Mouse (Mus musculus) erythroid progenitor cell, adult 5-6 weeks (primary cell): ENCODE data around the gene Ephb3. TPM values are rescaled to one million over a fixed set of nuclear protein-coding genes. Genes with fewer than 3 reads are reported as not detected.
"Not testable (repeated sequence)": the region's sequence is repeated elsewhere in the genome, so short reads cannot be mapped to it uniquely, and the experiment has no call there.

Experiments
- ATAC-seq: replicated peaks from 2 replicates; pipeline ENCODE4 v1.8.0; 2016; ENCODE audit warnings: moderate number of reproducible peaks, mild to moderate bottlenecking, moderate TSS enrichment, inconsistent platforms; ENCODE audit not compliant: poor library complexity, low FRiP score, severe bottlenecking
- total RNA-seq, 2 experiments: library from RNA; stranded (forward) in 1 of 2; stranded (reverse) in 1 of 2; fragments of 150-400 nt in 1 of 2; fragments of 186-747, 209-891 nt in 1 of 2; gene quantifications; 2 replicates each; pipeline versions ENCODE4 v1.2.3 to v1.2.4; 2015 to 2017; ENCODE audit warnings: low replicate concordance in 2 of 2

Ephb3 gene
- total RNA-seq (2015; ENCODE audit: low replicate concordance) (not detected in 2 replicates), total RNA-seq (2017; ENCODE audit: low replicate concordance) (not detected in 2 replicates)

DNA sequence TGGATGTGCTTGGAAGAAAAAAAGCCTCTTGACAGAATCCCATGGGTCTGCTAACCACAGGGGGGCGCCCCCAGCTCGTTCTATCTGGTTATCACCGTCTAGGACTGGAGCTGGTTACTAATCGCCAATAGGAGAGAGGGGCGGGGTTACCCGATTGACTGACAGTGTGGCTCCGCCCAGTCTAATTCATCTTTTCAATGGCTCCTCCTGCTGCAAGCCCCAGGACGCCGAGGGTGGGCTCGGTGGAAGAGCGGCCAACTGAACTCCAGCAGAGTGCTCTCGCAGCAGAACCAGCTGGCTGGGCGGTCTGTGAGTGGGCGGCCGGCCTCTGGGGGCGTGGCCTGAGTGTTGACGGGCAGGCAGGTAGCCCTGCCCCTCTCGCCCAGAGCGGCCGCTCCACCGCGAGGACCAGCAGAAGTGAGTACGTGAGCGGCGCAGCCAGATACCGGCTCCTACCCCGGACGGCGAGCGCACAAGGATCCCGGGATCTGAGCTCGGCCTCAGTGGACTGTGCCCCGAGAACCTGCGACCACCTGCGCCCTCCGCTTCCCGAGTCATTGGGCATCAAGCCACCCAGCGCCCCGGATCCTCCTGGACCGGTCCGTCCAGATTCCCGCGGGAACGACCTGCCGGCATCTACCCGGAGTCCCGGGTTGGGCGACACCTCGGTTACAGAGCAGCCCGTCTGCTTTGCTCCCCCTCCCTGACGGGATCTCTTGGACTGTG, at the start of gene Ephb3:
Gene Ephb3, plus strand, starts transcription at position 389 of the 726 bp plus-strand sequence.
- ATAC-seq: peak; percentile 63

DNA sequence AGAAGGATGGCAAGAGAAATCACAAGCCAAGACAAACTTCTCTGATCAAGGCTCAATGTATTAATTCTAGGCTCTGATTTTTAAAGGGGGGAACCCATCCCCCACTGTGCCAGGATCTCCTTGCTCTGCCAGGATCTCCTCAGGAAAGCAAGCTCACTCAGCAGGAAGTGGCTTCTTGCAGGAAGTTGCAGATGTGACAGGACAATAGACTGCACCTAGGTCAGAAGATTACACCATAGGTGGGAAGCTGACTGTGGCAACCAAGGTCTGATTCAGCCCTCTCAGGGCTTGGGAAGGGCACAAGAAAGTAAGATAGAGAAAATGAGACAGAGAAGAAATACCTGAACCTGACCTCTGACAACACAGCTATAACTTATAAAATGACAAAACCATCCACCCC, 48.3 kb upstream of the Ephb3 start:
- ATAC-seq: not testable (repeated sequence)

DNA sequence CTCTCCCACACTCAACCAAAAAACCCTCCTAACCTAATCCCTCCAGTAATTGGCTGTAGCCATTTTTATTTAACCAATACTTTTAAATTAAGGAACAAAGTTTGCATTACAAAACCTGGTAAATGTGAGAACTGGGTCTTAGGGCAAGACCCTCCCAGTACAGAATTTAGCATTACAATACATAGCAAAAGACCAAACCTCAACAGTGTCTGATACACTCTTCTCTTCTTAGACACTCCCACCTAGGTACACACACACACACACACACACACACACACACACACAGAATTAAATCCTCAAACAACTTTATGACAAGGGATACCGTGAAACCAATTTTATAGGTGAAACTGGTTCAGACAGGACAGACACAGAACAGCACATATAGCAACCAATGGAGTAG, 45.3 kb upstream of the Ephb3 start:
- not testable (repeated sequence) for ATAC-seq

DNA sequence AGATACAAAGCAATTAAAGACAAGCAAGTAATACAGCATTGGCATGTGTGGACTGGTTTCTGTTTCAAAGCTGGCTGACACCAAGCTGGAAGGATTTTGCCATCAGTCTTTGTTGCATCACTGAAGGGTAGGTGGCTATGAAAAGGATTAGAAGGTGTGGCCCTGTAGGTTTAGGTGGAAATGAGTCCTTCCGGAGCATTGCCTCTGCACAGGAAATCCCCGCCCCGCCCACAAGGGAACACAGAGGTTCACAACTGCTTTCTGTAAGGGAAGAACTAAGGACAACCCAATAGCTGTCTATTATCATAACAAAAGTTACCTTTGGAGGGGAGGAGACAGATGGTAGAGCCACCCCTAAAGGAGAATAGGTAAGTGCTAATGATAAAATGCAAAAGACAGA, 41.1 kb upstream of the Ephb3 start:
- ATAC-seq: not testable (repeated sequence)

DNA sequence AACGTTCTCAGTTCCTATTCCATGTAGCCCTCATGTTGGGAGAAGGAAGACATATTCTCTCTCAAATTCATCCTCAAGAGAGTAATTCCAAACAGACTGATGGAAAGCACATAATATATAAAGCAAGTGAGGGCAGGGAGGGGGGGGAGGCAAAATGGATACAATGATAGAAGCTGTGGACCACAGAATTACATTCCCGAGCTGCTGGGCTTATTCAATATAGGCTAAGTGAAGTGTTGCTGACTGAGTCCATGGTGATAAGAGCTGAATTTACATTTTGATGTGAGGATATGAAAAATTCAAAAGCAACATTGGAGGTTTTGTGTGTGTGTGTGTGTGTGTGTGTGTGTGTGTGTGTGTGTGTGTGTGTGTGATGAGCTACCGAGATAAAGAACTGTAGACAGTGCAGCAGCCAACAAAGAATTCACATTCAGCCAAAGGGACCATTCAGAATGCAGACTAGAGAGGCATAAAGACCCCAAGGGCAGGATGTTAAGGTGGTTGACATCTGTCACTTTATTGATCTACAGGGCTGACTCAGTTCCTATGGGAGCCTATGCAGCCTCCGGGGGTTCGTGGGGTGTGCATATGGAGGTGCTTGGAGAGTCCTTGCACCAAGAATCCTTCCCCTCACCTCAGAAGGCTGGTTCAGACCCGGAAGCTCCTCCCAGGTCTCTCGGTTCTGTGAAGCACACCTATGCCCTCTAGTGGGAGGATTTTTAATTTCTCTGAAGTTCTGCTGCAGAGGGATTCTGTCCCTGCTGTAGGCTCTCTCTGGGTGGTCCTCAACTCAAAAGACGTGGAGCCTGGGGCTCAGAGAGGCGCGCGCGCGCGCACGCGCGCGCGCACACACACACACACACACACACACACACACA, 39.0 kb upstream of the Ephb3 start:
- ATAC-seq: not testable (repeated sequence)

DNA sequence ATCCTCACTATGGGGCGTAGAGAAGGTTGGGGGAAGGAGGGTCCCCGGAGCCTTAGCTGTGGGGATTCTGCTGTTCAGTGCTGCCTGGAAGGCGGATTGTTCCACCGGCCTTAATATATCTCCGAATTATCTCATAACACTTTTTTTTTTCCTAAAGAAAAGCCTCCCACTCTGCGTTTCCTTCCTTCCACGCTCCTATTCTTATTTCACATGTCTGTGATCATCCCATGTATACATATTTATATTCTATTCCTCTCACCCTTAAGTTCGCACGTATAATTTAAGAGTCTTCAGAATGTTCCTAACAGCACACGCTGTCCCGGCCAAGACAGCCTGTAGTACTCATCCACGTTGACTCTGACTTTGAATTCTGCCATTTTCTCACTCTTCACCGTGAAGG, 35.8 kb upstream of the Ephb3 start:
- ATAC-seq: no peak

DNA sequence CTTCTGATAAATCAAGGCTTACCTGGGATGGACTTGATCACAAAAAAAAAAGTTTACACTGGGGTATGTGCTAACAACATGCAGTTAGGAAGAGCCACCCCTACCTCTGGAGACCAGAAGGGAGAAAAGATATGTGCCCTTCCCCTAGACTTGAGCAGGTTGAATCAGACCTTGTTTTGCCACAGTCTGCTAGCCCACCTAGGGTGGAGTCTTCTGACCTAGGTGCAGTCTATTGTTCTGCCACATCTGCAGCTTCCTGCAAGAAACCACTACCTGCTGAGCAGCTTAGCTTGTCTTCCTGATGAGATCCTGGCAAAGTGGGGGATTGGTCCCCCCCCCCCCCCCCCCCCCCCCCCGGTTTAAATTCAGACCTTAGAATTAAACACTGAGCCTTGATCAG, 29.3 kb upstream of the Ephb3 start:
- ATAC-seq: no peak

DNA sequence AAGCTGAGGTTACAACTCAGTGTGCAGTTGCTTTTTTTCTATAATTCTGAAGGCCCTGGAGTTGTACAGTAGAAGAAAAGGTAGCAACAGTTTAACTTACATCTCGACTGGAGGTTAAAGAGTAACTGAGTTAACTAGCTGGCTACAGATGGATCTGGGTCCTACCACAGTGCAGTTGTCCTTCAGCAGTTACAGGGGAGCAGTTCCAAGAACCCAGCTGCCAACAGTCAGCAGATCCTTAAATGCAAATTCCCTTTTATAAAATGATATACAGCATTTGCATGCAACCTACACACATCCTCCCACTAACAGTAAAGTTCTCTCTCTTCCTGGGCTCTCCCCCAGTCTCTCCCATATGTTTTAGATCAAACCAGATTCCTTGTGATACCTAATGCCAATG, 22.4 kb upstream of the Ephb3 start:
- ATAC-seq: no peak

DNA sequence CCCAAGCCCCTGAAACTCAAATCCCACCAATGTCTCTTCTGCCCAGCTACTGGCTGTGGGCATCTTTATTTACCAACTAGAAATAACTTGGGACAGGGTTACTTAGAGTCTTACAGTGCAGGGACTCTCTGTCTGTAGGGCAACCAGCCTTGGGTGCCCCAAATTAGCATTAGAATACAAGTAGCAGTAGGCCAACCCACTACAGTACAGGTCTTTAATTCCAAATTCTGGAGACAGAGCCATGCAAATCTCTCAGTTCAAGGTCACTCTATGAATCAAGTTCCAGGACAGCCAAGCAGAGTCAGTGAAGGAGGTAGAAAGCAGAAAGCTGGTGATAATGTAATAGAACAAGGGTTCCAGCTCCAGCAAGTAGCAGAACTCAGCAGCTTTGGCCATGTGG, 19.9 kb upstream of the Ephb3 start:
- no peak for ATAC-seq

DNA sequence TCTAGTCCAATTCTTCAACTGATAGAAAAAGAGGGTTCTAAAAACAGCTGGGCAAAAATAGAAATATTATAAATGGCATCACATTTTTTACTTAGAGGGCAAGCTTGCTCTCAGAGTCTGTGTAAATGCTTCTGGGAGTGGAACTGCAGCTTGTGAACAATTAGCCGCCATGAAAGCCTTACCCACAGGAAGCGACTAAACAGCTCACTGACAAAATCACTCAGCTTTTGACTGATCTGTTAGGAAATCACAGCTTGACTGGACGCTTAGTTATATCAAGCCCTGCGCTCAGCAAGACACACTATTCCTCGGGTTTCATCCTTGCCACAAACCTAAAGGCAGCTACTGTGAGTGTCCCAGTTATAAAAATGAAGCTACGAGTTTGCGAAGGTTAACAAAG, 17.0 kb upstream of the Ephb3 start:
- ATAC-seq: no peak

DNA sequence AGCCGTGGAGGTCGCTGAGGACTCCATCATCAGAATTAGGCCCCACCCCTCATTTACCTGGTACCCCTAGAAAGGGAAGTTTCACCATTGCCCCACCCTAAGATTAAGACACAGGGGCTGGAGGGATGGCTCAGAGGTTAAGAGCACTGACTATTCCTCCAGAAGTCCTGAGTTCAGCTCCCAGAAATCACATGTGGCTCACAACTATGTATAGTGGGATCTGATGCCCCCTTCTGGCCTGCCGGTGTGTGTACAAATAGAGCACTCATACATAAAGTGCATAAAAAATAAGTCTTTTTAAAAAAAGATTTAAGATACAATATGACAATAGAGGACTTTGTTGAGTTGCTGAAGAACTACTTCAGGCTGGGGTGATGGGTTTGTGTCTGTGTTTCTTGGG, 16.2 kb upstream of the Ephb3 start:
- ATAC-seq: no peak

DNA sequence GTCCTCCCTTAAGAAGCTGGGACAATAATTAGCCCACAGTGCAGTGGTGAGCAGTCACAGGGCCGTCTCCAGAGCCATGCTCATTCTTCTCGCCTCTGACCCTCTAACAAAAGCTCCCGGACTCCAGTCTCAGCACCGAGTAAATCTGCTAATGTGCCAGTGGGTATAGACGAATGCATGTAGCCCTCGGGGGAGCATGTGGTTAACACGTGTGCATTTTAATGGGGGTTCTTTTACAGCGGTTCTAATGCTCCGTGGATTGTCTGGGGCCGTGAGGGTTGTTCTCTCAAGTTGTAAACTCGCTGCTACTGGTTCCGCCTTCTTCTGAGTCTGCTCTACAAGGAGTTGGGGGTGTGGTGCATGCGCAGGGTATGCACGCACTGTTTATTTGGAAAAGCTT, 13.0 kb upstream of the Ephb3 start:
- no peak for ATAC-seq

DNA sequence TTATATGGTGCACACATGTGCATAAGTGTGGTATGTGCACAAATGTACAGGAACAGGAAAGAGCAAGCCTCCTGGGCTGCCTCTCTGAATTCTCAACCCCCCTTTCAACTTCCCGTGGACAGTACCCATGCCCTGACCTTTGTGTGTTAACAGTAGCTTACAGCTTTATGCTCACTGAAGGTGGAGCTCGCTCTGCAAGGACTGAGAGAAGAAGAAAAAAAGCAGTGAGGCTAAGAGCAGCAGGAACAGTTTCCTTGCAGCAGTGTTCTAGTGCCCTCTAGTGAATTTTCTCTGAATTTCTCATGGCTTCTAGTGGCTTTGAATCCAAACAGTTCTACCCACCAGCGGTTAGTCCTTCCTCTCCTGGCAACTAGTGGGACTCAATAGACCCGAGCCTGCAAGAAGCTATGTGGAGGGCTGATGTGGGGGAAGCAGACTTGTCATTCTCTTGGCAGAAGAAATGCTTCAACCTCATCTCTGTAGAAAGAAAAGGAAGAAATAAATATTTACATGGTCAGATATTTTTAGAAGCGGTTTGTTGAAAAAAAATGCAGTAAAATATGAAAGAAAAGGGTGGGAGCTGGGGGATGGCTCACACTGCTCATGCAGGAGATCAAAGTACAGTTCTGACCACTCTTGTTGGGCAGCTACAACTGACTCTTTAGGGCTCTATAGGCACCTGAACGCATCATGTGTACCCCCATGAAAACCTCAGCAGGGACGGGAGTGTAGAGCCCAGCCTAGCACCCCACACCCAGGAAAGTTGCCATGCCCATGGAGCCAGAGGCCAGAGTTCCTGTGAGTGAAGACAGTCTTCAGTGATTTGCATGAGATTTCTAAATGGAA, 11.8 kb upstream of the Ephb3 start:
- ATAC-seq: no peak

DNA sequence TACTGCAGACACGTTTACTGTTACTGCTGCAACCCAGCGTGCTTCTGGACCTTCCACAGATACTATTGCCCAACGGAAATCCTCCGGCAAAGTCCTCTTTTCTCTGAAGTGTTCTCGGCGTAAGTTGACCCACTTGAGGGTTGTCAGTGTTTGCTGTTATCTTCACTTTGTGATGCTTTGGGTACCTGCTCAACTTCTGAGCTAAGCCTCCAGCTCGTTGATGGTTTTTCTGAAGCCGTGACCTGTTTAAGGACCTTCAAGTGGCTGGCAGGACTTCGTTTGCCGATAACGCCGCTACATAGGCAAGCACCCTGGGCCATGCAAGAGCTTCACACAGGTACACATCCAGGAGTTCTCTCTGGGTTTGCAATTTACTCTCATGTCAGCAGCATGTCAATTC, 10.4 kb upstream of the Ephb3 start:
- ATAC-seq: no peak

DNA sequence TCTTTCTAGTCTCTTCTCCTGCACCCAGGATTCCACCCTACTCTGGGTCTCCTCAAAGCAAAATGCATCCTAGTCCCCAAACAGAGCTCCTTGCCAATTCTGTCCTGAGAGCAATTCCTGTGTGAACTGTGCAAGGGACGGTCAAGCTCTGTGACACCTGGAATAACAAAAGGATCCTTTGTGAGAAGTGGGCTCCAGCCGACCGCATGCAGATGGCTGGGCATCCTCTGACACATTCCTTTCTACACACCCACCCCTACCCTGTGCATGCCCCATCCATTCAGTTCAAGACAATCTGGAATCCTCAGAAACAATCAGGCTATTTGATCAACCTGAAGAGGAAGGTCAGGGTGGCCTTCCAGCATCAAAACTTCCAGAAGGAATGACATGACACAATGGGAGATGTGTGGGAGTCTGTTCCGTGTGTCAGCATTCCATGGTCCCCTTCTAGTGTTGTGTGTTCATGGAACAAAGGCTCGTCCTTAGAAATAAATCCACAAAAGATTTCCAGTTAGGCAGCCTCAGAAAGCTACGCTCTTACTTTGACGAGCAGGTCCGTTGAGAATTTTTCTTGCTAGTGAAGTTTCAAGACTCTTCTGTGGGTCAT, 9.2 kb upstream of the Ephb3 start:
- ATAC-seq: no peak

DNA sequence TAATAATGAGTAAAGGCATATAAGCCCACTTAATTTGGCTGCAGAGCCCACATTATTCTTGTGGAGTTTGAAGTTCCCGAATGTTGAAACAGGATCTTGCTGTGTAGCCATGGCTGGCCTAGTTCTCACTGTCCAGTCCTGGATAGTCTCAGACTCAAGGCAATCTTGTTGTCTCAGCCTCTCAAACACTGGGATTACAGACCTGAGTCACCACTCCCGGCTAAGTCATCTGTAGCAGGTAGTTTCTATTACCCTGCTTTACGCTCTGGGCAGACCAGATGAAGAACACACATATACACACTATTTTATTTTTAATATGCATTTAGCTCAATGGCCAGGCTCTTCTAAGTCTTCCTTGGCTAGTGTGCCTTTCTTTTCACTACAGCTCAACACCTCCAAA, 8.0 kb upstream of the Ephb3 start:
- ATAC-seq: no peak

DNA sequence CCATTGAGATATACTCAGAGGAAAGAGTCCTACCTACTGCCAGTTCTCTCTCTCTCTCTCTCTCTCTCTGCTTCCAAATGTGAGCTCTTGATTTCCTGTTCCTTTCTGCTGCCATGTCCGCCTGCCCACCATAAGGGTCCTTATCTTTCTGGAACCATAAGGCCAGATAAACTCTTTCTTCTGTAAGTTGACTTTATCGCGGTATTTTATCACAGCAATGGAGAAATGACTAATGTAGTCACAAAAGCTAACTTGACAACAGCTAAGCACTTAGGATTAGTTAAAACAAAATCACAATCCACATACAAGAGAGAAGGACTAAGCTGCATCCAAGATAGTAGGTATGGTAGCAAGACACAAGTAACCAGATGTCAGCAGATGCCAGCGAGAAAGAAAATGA, 7.0 kb upstream of the Ephb3 start:
- no peak for ATAC-seq

DNA sequence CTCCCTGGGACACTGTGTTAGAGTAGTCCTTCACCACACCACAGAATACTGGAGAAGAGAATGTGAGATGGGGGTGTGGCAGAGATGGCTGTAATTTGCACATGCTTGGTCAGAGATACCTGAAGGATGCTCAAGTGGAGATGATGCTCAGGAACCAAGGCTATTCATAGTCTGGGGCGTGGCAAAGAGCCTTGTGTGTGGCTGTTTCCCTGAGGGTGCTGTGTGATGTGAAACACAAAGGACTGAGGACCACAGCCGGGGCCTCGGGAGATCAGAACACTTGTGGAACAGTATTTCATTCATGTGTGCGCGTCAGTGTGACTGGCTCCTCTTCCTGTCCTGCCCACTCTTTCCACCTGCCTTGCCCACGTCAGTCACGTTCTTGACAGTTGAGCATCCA, 6.5 kb upstream of the Ephb3 start:
- no peak for ATAC-seq

DNA sequence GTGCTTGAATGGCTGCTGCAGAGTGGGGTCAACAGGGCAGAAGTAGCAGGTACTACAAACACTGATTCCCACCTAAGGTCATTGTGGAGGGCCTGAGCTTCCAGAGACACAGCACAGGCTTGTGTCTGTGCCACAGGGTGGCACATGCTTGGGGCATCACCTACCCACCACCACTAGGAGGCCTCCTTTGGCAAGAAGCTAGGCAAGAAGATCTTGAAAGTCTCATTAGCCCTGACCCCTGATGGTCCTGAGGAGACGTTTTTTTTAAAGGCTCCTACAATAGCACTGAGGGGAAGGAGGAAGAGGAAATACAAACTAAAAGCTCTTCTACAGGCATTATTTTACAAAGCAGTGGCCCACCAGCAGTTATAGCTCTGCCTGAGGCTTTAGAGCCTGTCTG, 6.0 kb upstream of the Ephb3 start:
- no peak for ATAC-seq

DNA sequence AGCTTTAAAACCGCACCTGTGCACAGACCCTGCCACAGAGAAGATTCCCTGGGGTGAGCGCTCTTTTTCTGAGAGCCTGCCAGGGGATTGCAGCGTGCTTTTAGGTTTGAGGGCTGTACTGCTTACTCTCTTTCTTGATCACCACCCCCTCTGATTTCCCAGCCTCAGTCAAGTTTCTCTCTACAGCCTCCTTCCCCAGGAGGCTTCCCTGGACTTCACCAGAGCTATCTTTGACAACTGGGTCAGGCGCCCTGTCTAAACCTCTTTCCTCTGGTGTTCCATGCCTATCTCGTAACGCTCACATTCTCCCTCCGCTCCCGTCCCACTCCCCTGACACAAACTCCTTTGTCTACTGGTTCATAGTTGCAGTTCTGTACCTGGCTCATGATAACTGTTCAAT, 5.1 kb upstream of the Ephb3 start:
- ATAC-seq: no peak
